Mouse (Mus musculus): ENCODE data around the gene Ccr10.
"Not testable (repeated sequence)": the region's sequence is repeated elsewhere in the genome, so short reads cannot be mapped to it uniquely, and the experiment has no call there.

The Ccr10 gene

DNA sequence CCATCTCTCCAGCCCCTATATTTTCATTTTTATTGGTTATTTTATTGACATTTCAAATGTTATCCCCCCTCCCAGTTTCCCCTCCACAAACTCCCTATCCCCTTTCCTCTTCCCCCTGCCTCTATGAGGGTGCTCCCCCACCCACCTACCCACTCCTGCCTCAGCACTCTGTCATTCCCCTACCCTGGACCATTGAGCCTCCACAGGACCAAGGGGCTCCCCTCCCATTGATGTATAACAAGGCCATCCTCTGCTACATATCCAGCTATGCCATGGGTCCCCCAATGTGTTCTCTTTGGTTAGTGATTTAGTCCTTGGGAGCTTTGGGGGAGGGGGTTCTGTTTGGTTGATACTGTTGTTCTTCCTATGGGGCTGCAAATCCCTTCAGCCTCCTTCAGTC, 20.6 kb downstream of the Ccr10 start:
- no peak for DNase-seq (ENCODE audit: low spot score in 2 of 2)

DNA sequence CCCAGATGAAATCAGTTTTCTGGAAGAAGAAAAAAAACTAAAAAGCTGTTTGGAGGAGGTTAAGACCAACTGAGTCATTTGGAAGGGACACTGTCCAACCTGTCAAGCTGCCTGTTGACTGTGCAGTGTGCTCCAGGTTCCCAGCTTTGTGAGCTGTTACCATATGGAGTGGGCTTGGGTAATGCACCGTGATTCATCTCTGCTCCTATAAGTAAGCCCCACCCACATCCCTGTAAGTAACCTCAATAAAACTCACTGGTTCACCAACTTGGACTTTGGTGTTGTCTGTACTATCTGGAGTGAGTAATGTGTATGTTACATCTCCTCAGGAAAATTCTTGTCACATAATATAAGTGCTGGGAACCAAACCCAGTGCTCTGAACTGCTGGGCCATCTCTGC, 22.4 kb downstream of the Ccr10 start:
- DNase-seq (ENCODE audit: low spot score in 2 of 2), result no peak

DNA sequence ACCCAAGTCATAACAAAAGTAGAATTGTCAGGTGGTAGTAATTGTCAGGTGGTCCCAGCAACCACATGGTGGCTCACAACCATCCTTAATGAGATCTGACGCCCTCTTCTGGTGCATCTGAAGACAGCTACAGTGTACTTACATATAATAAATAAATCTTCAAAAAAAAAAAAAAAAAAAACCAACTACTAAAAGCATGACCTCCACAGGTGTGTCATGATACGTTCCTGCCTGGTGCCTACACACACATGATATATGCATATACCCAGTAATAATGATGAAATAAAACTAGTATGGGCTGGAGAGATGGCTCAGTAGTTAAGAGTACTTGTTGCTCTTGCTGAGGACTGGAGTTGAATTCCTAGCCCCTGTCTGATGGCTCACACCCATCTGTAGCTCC, 24.2 kb downstream of the Ccr10 start:
- no peak for DNase-seq (ENCODE audit: low spot score in 2 of 2)

DNA sequence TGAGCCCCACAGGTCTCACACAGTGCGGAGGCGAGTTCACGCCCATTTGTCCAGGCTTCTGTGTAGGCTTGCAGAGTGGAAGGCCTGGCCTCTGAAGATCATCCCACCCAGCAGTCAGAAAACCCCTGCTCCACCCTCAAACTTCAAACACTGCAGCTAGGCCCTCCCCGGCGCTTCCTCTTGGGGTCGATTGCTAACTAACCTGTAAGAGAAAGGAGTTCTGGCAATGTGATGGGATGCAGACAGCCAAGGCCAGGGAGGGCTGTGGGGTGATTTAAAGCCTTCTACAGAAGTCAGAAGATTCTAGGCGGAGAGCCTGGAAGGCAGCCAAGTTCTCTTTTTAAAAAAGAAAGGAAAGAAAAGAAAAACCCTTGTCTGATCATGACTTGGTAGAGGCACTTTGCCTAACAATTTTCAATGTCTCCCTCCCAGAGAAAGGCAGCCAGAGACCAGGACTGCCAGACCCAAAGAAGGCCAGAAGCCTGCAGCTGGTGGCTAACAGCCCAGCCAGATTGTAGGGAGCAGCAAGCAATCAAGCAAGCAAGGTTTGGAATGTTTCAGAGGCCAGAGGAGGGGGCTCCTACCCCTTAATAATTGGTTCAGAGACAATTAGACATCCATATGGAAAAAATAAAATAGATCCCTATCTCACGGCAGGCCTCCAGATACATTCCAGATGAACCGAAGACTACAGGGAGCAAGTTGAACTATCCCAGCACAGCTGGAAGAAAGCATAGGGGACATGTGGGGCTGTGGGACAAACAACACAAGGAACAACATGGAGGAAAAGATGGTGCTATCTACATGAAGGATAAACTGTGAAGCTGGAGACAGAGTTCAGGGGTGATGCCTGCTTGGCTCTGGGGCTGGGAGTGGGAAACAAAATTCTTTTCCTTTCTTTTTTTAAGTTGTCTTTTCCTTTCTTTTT, 25.8 kb downstream of the Ccr10 start:
- DNase-seq (ENCODE audit: low spot score in 2 of 2), result no peak

DNA sequence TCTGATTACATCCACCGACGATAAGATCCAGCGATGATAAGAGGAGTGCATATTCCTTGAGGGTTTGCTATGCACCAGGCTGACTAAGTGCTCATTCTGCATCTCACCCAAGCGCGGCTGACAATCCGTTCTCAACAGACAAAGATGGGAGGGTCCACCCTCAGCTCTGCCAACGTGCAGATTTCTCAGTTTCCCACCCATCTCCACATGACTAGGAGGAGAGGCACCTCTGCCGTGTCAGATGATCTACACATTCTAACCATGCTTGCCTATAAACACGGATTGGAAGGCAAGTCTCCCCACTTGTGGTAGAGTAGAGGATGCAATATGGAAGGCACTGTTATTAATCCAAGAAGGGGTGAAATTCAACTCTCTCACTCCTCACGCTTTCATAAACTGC, 26.5 kb downstream of the Ccr10 start:
- no peak for DNase-seq (ENCODE audit: low spot score in 2 of 2)

DNA sequence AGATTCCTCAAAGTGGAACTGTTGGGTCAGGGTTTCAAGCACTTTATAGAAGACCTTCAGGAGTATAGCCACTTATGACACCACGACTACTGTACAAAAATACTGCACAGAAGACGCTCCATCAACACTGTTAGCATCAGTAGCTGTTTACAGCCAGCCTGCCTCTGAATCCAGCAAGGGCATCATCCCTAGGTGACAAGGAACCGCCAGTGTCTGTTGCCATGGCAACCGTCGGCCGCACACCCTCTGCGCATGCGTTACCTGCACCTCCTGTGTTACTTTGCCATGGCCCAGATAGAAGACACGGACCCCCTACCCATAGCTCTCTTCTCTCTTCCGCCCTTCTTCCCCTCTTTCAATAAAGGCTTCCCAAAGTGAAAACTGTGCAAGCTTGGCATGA, 28.9 kb downstream of the Ccr10 start:
- DNase-seq (ENCODE audit: low spot score in 2 of 2), result no peak

DNA sequence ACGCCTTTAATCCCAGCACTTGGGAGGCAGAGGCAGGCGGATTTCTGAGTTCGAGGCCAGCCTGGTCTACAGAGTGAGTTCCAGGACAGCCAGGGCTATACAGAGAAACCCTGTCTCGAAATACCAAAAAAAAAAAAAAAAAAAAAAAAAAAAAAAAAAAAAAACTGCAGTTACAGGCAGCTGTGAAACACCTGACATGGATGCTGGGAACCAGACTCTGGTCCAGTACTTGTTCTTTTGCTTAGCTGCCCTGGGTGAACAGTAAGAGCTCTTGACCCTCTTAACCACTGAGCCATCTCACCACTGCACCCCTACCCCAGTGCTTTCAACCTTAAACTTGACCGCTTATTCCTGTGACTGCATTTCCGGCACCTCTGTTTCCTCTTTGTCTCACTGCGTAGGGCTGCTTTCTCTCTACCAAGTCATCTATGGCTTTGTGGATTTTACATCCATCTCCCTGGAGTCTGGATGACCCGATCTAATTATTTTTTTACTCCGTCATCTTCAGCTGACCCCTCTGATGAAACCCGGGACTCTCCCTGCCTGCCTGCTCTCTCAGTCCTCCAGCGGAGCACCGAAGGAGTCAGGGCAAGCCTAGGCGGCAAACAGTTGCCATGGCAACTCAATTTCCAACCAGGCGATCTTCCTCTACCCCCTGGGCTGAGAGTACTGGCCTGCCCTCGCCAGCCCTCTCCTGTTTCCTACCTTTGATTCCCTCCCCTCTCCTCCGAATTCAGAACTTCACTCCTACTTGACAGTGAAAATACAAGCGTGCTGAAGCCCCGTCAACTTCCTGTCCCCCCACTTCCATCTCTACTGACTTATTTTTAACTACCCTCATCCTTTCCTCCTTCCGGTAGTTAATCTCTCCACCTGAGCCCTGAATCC, 31.7 kb downstream of the Ccr10 start:
- DNase-seq (ENCODE audit: low spot score in 2 of 2), result peak in 1 of 2 experiments; percentile 62

DNA sequence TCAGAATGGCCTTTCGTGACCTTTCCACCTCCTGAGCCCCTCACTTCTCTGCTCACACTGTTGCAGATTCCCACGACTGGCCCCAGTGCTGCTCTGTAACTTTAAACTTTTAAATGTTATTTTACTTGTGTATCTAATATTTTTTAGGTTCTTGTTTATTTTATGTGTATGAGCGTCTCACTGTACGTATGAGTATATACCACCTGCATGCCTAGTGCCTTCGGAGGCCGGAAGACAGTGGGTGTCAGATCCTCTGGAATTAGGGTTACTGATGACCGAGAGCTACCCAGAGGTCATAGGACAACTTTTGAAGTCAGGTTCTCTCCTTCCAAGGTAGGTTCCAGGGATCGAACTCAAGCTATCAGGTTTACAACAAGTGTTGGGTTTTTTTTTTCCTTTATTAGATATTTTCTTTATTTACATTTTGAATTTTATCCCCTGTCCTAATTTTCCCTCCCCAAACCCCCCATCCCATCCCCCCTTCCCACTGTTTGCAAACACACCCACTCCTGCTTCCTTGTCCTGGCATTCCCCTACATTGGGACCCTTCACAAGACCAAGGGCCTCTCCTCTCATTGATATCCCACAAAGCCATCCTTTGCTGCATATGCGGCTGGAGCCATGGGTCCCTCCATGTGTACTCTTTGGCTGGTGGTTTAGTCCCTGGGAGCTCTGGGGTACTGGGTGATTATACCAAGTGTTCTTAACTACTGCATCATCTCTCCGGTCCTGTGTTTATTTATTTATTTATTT, 32.9 kb downstream of the Ccr10 start:
- no peak for DNase-seq (ENCODE audit: low spot score in 2 of 2)

DNA sequence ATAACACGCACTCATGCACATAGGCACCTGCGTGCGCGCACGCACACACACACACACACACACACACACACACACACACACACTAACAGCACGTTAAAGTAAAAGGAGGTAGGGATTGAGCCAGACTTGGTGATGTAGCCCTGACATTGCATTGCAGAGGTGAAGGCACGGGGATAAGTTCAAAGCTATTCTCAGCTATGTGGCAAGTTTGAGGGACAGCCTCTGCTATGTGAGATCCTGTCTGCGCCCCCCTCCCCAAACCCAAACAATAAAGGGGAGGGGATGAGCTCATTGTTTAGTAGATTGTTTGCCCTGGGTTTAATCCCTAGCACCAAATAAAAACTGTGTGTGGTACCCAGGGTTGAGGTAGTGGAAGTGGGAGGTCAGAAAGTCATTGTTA, 34.2 kb downstream of the Ccr10 start:
- DNase-seq (ENCODE audit: low spot score in 2 of 2), result no peak

DNA sequence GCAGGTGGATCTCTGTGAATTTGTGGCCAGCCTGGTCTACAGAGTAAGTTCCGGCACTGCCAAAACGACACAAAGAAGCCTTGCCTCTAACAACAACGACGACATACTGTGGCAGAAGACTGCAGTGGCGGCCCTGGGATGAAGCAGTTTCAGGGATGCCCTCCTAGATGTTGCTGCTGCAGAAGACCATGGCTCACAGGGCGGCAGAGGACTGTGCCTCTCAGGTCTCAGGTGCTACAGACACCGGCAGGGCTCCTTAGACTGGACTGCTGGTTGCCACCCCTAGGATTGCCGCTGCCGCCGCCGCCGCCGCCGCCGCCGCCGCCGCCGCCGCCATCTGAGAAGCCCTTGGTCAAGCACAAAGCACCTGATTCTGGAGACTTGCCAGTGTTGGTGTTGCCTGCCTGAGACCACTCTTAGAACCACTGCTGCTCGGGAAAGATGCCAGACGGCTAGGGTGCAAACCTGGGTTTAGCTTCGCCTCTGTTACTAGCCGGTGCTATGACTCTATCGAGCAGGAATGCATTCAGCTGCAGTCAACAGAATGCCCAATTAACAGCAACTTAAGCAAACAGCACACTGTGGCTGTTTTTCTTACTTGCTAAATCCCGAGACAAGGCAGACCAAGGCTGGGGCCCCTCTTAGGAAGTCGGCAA, 35.0 kb downstream of the Ccr10 start:
- DNase-seq (ENCODE audit: low spot score in 2 of 2), result no peak

DNA sequence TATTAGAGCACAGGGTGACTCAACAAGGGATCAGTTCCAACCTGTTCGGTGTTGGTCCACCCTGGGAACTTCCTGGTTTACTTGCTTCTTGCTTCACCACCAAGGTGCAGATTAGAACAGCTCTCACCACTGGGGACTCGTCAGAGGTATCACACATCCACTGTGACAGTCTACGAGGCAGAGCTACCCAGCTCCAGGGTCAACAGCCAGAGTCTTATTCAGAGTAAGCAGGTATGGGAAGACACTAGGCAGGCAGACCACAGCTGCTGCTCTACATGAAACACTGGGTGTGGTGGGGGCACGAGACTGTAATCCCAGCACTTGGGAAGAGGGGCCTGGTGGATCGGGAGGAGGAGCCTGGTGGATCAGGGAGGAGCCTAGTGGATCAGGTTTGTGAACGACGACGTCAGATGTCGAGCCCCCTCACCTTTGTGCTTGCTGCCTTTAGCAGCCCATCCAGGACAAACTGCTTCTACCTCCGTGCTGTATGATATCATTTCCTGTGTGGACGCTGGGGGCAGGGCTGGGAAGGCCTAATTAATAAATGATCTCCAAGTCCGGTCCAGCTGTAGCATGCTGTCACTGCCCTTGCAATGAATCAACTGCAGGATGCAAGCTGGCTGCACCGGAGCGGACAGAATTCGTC, 36.6 kb downstream of the Ccr10 start:
- DNase-seq (ENCODE audit: low spot score in 2 of 2), result no peak

DNA sequence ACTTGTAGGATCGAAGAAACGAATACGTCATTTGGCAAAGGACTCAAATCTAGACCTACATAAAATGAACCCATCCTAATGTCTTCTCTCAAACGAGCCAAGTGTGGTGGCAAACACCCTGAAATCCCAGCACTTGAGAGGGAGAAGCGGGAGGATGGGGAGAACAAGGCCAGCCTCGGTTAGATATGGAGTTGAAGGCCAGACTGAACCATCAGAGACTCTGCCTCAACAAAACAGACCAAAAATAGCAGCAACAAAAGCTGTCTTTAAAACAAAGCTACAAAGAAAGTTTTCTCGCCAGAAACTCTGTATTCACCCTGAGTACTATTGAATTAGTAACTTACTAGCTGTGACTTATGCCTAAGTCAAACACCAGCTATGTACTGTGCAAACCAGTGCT, 38.2 kb downstream of the Ccr10 start:
- DNase-seq (ENCODE audit: low spot score in 2 of 2), result no peak

DNA sequence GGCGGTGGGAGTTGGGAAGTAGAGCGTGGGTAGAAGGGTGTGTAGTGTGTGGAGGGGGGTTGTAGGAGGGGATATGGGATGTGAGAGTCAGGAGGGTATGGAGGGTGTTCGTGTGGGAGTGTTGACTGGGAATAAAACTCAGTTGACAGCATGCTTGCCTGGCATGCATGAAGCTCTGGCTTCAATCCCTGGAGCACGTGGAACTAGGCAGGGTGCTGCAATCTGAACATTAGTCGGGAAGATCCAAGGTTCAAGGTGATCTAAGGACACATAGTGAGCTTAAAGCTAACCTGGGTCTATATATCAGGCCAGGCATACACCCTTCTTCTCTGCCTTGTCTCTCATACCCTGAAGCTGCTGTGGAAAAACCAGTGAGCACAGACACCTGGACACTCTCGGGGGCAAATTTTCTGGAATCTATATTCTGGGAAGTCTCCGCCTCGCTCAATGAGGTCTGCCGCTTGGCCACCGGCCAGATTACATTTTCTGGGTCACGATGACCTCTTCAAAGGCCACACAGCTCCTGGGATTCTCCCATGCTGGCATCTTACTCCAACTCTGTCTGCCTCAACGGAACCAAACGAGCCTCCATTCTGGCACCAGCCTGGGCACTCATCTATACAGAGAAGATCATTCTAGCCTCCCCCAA, 40.9 kb downstream of the Ccr10 start:
- DNase-seq (ENCODE audit: low spot score in 2 of 2), result no peak

DNA sequence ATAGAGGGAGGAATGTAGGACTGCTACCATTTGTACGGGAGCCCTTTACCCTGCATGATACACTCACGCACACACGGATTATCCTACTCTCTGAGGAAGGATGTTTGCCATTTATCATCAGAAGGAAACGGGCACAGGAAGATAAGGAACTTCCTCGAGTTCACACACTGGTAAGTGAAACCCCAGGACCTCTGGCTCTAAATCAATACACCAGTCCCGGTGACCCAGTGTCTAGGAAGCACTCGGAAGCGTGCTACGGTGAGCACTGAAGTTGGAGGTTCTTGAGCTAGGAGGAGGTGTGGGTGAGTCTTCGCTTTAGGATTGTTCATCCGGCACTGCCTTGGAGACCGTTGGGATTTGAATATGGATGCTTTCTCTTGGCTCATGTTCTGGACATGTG, 42.2 kb downstream of the Ccr10 start:
- no peak for DNase-seq (ENCODE audit: low spot score in 2 of 2)

DNA sequence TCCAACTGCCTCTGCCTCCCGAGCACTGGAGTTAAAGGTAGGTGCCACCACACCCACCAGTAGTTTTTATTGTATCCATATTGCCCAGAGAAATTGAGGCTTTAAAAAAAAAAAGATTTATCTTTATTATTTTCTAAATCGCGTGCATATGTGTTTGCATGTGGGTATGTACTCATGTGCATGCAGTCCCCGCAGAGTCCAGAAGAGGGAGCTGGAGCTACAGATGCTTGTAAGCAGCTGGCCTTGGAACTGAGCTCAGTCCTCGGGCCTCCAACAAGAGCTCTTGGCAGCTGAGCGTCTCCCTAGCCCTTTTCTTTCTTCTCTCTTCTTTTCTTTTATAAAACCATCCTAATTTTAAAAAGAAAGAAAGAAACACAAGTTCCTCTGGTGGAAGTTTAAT, 43.5 kb downstream of the Ccr10 start:
- DNase-seq (ENCODE audit: low spot score in 2 of 2), result no peak

DNA sequence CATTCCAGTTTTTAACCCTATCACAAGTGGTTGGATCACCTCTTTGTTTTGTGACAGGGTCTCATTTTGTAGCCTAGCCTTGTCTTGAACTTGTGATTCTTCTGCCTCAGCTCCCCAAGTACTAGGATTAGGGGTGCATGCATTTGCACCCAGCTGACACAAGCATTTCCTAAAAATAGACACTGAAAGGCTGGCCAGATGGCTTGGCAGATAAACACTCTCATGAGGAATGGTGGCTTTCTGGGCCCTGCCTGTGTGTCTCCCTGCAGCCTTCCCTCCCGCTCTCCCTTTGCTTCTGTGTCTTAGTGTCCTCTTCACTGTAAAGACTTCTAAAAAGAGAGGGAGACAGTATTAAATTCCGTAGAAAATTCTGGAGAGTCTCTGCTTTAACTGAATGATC, 44.1 kb downstream of the Ccr10 start:
- DNase-seq (ENCODE audit: low spot score in 2 of 2), result no peak

DNA sequence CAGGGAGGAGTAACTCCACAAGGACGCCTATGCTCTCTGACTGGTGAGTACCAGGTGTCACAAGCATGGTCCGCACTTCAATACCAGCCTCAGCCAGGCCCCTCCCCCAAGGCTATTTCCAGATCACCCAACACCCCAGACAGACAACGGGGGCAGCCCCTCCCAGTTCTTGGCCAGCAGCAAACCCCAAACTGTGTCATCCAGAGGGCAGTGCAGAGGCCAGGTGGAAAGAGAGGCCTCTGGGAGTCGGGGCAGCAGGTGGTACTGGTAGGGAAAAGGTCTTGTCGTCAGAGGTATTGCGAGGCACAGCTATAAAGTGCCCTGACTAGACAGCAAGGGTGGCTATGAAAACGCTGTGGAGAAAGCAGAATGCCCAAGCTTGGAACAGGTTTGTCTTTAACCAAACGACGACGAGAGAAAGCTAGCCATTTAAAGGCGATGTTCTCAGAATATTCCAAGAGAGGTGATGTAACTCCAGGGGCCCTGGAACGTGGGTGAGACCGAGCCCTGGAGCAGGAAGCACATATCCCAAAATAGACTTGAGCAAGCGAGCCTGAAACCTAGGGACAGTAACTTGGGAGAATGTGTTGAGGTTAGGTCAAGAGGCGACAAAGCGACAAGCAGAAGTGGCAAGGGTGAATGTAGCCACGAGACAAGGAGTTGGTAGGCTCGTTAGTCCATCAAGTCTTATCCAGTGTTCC, 45.0 kb downstream of the Ccr10 start:
- no peak for DNase-seq (ENCODE audit: low spot score in 2 of 2)

DNA sequence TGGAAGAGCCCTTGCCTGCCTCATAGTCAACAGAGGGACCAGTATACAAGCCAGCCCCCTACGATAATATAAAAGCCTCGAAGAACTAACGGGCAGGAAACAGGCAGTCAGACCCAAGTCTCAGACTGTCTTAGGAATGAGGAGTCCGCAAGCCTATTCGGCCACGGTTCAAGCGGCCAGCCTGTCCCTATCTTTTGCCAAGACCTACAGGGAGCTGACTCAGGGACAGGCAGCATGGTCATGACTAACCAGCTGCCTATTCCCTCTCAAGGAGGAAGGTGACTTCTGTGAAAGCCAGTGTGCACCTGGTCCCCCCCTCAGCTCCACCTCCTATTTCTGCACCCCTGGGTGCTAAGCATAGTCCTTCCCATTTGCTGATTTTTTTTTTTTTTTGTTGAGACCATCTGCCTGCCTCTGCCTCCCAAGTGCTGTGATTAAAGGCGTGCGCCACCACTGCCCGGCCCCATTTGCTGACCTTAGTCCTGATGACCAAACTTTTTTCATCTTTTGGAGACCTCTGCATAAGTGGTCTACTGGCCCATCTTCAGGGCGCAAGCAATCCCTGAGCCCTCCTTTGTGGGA, 46.2 kb downstream of the Ccr10 start:
- DNase-seq (ENCODE audit: low spot score in 2 of 2), result no peak

DNA sequence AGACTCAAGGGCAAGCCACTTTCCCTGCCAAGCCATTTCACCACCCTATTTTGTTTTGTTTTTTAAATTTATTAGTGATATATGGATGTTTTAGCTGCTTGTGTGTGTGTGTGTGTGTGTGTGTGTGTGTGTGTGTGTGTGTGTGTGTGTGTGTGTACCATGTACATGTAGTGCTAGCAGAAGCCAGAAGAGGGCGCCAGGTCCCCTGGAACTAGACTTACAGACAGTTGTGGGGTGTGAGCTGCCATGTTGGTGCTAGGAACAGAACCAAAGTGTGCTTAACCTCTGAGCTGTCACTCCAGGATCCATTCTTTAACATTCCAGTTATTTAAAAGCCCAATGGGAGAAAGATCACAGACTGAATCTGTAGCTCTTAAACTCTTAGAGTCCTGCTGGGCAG, 48.2 kb downstream of the Ccr10 start:
- no peak for DNase-seq (ENCODE audit: low spot score in 2 of 2)

DNA sequence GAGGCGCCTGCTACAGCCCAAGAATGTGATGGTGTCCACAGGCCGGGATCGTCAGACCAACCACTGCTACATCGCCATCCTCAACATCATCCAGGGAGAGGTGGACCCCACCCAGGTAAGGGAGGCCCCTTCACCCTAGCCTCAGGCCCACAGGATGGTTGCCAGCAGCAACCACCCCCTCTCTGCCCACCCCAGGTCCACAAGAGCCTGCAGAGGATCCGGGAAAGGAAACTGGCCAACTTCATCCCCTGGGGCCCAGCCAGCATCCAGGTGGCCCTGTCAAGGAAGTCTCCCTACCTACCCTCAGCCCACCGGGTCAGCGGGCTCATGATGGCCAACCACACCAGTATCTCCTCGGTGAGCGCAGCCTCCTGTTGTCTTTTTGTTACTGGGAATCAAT, 50.2 kb downstream of the Ccr10 start:
- not testable (repeated sequence) for DNase-seq (ENCODE audit: low spot score in 2 of 2)

Measured in frontal cortex, postnatal 36 days (tissue).